Mouse (Mus musculus) small intestine, adult 10 weeks (tissue): ENCODE data around the gene Cyp4a12a. TPM values are rescaled to one million over a fixed set of nuclear protein-coding genes. Genes with fewer than 3 reads are reported as not detected.

Source experiments
- polyA plus RNA-seq: library from polyadenylated mRNA; stranded (reverse); fragments of 350-450 nt; fragmentation: Illumina TruSeq; extraction: RNeasy Lipid Tissue Mini Kit (QIAGEN cat#74804); gene quantifications from one replicate; pipeline ENCODE4 v1.2.3, GENCODE M21; 2014; ENCODE audit warnings: low replicate concordance

Cyp4a12a gene
- polyA plus RNA-seq = not detected

DNA sequence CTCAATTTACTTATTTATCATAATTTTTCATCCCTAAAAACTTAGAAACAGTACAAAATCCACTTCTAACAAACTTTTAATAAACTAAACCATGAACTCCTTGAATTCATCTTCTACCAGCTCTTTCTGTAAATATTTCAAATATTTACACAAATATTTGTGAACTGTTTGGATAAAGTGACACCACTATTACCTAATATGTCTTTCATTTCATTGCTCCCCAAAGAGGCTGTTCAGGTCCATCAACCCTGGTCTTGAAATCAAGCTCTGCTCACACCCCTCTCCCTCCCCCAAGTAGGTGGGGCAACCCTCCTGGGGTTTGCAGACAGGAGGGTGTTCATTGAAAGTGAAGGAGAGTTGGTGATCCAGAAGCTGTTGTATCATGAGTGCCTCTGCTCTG lies at the start of gene Cyp4a12a:
Gene Cyp4a12a, plus strand, starts transcription at position 301 of the 400 bp plus-strand sequence.

Other genes with a start within 250 kb of the Cyp4a12a start
- gene Tal1, start 242.6 kb upstream of the Cyp4a12a start, polyA plus RNA-seq = 0.97 TPM
- gene Pdzk1ip1, start 210.3 kb upstream of the Cyp4a12a start, polyA plus RNA-seq = not detected
- gene Cyp4x1, start 164.8 kb upstream of the Cyp4a12a start, polyA plus RNA-seq = 0.11 TPM
- not detected for gene Cyp4a29, start 57.0 kb upstream of the Cyp4a12a start, polyA plus RNA-seq
- not detected for gene Cyp4a12b, start 112.6 kb downstream of the Cyp4a12a start, polyA plus RNA-seq
- gene Cyp4a30b, start 153.6 kb downstream of the Cyp4a12a start, polyA plus RNA-seq = not detected
- gene Cyp4a14, start 197.1 kb downstream of the Cyp4a12a start, polyA plus RNA-seq = not detected
- gene Cyp4a10, start 219.2 kb downstream of the Cyp4a12a start, polyA plus RNA-seq = 16.8 TPM